Mouse (Mus musculus): ENCODE results near the gene Tube1. TPM values are rescaled to one million over a fixed set of nuclear protein-coding genes. Genes with fewer than 3 reads are reported as not detected.

Gene Tube1
- polyA plus RNA-seq, 1 experiment from 2014 or later, result 14.4 TPM

- H3K36me3 ChIP-seq, result peaks cover 45% of the 10 kb centered on the region
- no peaks in the 10 kb centered on the region for H3K4me1 ChIP-seq
Measured at GRCm38 (mm10) chr10:39141401-39141800, 7.6 kb downstream of the Tube1 start.

GRCm38 (mm10) chr10:39142216-39142615 lies 8.4 kb downstream of the Tube1 start:
- no peak overlapping the region for H3K9ac ChIP-seq
- no peak overlapping the region for H3K4me2 ChIP-seq (replicated peaks)
- no peaks in the 10 kb centered on the region for H3K9me3 ChIP-seq (replicated peaks)
- 69% methylated on average over 12 of the region's 12 CpGs for WGBS
- peak; percentile 50; the same call in 1 of the 2 replicates for ATAC-seq (ENCODE audit: low FRiP score)
- no peaks in the 10 kb centered on the region for H3K4me1 ChIP-seq
- no peak overlapping the region for H3K4me3 ChIP-seq
- H3K36me3 ChIP-seq, result peaks cover 46% of the 10 kb centered on the region
- H3K27ac ChIP-seq, result no peak overlapping the region
- H3K27me3 ChIP-seq, result no peaks in the 10 kb centered on the region

More at GRCm38 (mm10) chr10:39141401-39141800, 7.6 kb downstream of the Tube1 start:
- WGBS, result 88% methylated on average over 2 of the region's 2 CpGs
- Histone ChIP-seq H3K27me3 (no peaks in the 10 kb centered on the region), H3K4me3 (no peak overlapping the region), H3K9ac (no peak overlapping the region), H3K27ac (no peak overlapping the region), H3K4me2 (replicated peaks) (no peak overlapping the region), H3K9me3 (replicated peaks) (no peaks in the 10 kb centered on the region)
- ATAC-seq (ENCODE audit: low FRiP score), result no peak

GRCm38 (mm10) chr10:39156719-39157118 lies 22.9 kb downstream of the Tube1 start:
- Histone ChIP-seq H3K4me2 (replicated peaks) (no peak overlapping the region), H3K36me3 (no peaks in the 10 kb centered on the region), H3K4me1 (0 out of 2 replicates have a peak, but pooled peaks cover 2% of the 10 kb centered on the region), H3K9ac (no peak overlapping the region), H3K9me3 (replicated peaks) (no peaks in the 10 kb centered on the region), H3K27me3 (no peaks in the 10 kb centered on the region), H3K4me3 (no peak overlapping the region), H3K27ac (no peak overlapping the region)
- ATAC-seq (ENCODE audit: low FRiP score), result no peak
- 87% methylated on average over 5 of the region's 5 CpGs for WGBS

GRCm38 (mm10) chr10:39157321-39157720 lies 23.5 kb downstream of the Tube1 start:
- no peak overlapping the region for H3K9ac ChIP-seq
- no peaks in the 10 kb centered on the region for H3K27me3 ChIP-seq
- ATAC-seq (ENCODE audit: low FRiP score), result no peak

GRCm38 (mm10) chr10:39158306-39158705 lies 24.5 kb downstream of the Tube1 start:
- Histone ChIP-seq H3K4me2 (replicated peaks) (no peak overlapping the region), H3K4me1 (0 out of 2 replicates have a peak, but pooled peaks cover 2% of the 10 kb centered on the region), H3K27me3 (no peaks in the 10 kb centered on the region), H3K27ac (no peak overlapping the region), H3K9me3 (replicated peaks) (no peaks in the 10 kb centered on the region), H3K36me3 (no peaks in the 10 kb centered on the region), H3K4me3 (no peak overlapping the region), H3K9ac (no peak overlapping the region)
- WGBS, result 56% methylated on average over 12 of the region's 12 CpGs
- no peak for ATAC-seq (ENCODE audit: low FRiP score)

More at GRCm38 (mm10) chr10:39157321-39157720, 23.5 kb downstream of the Tube1 start:
- Histone ChIP-seq H3K27ac (no peak overlapping the region), H3K4me2 (replicated peaks) (no peak overlapping the region), H3K36me3 (no peaks in the 10 kb centered on the region), H3K9me3 (replicated peaks) (no peaks in the 10 kb centered on the region), H3K4me3 (no peak overlapping the region), H3K4me1 (no peaks in the 10 kb centered on the region)
- WGBS, result 97% methylated on average over 1 of the region's 1 CpGs

GRCm38 (mm10) chr10:39161406-39161805 lies 27.6 kb downstream of the Tube1 start:
- no peaks in the 10 kb centered on the region for H3K9me3 ChIP-seq (replicated peaks)
- no peak for ATAC-seq (ENCODE audit: low FRiP score)
- H3K27ac ChIP-seq, result no peak overlapping the region
- H3K4me1 ChIP-seq, result 0 out of 2 replicates have a peak, but pooled peaks cover 10% of the 10 kb centered on the region
- no peaks in the 10 kb centered on the region for H3K36me3 ChIP-seq
- no peak overlapping the region for H3K4me2 ChIP-seq (replicated peaks)
- H3K27me3 ChIP-seq, result no peaks in the 10 kb centered on the region
- no peak overlapping the region for H3K4me3 ChIP-seq
- 92% methylated on average over 1 of the region's 1 CpGs for WGBS
- H3K9ac ChIP-seq, result no peak overlapping the region

- Histone ChIP-seq H3K9ac (no peak overlapping the region), H3K4me1 (0 out of 2 replicates have a peak, but pooled peaks cover 10% of the 10 kb centered on the region), H3K9me3 (replicated peaks) (no peaks in the 10 kb centered on the region), H3K27ac (no peak overlapping the region), H3K4me2 (replicated peaks) (no peak overlapping the region), H3K27me3 (0 out of 2 replicates have a peak, but pooled peaks cover 2% of the 10 kb centered on the region), H3K4me3 (no peak overlapping the region), H3K36me3 (no peaks in the 10 kb centered on the region)
- 38% methylated on average over 18 of the region's 18 CpGs for WGBS
- no peak for ATAC-seq (ENCODE audit: low FRiP score)
Measured at GRCm38 (mm10) chr10:39162666-39163484, 29.1 kb downstream of the Tube1 start.

GRCm38 (mm10) chr10:39163694-39164093 lies 29.9 kb downstream of the Tube1 start, which contains the start of gene Ccn6:
Gene Ccn6 (minus strand): TSS chr10:39163794.
- Histone ChIP-seq H3K4me3 (no peak within 1 kb of the TSS), H3K27ac (no peak within 1 kb of the TSS), H3K27me3 (0 out of 2 replicates have a peak, but pooled peaks cover 2% of the 10 kb centered on the region), H3K9ac (no peak within 1 kb of the TSS), H3K9me3 (replicated peaks) (no peaks in the 10 kb centered on the region), H3K4me1 (0 out of 2 replicates have a peak, but pooled peaks cover 10% of the 10 kb centered on the region), H3K4me2 (replicated peaks) (no peak within 1 kb of the TSS), H3K36me3 (no peaks in the 10 kb centered on the region)
- WGBS, result 88% methylated on average over 10 of the region's 10 CpGs
- ATAC-seq (ENCODE audit: low FRiP score), result no peak

- WGBS, result 38% methylated on average over 11 of the region's 11 CpGs
- Histone ChIP-seq H3K9ac (no peak overlapping the region), H3K9me3 (replicated peaks) (no peaks in the 10 kb centered on the region), H3K4me3 (peak overlapping the region; percentile 18), H3K4me2 (replicated peaks) (peak overlapping the region; percentile 41), H3K27ac (peak overlapping the region; percentile 68), H3K27me3 (0 out of 2 replicates have a peak, but pooled peaks cover 2% of the 10 kb centered on the region), H3K4me1 (peaks cover 12% of the 10 kb centered on the region), H3K36me3 (no peaks in the 10 kb centered on the region)
- ATAC-seq (ENCODE audit: low FRiP score), result peak; percentile 5; the same call in 1 of the 2 replicates
Measured at GRCm38 (mm10) chr10:39165632-39166115, 31.9 kb downstream of the Tube1 start.

- H3K4me2 ChIP-seq (replicated peaks), result no peak overlapping the region
- 78% methylated on average over 11 of the region's 11 CpGs for WGBS
- ATAC-seq (ENCODE audit: low FRiP score), result no peak
Measured at GRCm38 (mm10) chr10:39167611-39168010, 33.8 kb downstream of the Tube1 start.

GRCm38 (mm10) chr10:39169642-39170041 lies 35.9 kb downstream of the Tube1 start:
- Histone ChIP-seq H3K36me3 (no peaks in the 10 kb centered on the region), H3K9me3 (replicated peaks) (no peaks in the 10 kb centered on the region), H3K9ac (no peak overlapping the region), H3K27me3 (0 out of 2 replicates have a peak, but pooled peaks cover 2% of the 10 kb centered on the region), H3K4me1 (peaks cover 28% of the 10 kb centered on the region), H3K4me3 (no peak overlapping the region), H3K27ac (no peak overlapping the region), H3K4me2 (replicated peaks) (peak overlapping the region; percentile 33; the same call in 1 of the 2 replicates)
- WGBS, result 50% methylated on average over 9 of the region's 9 CpGs
- no peak for ATAC-seq (ENCODE audit: low FRiP score)

More at GRCm38 (mm10) chr10:39167611-39168010, 33.8 kb downstream of the Tube1 start:
- Histone ChIP-seq H3K9me3 (replicated peaks) (no peaks in the 10 kb centered on the region), H3K4me3 (no peak overlapping the region), H3K36me3 (no peaks in the 10 kb centered on the region), H3K27ac (no peak overlapping the region), H3K27me3 (0 out of 2 replicates have a peak, but pooled peaks cover 2% of the 10 kb centered on the region), H3K4me1 (peaks cover 21% of the 10 kb centered on the region), H3K9ac (no peak overlapping the region)

GRCm38 (mm10) chr10:39170181-39170580 lies 36.4 kb downstream of the Tube1 start:
- 10% methylated on average over 8 of the region's 8 CpGs for WGBS
- Histone ChIP-seq H3K27ac (no peak overlapping the region), H3K27me3 (0 out of 2 replicates have a peak, but pooled peaks cover 2% of the 10 kb centered on the region), H3K9ac (no peak overlapping the region), H3K9me3 (replicated peaks) (no peaks in the 10 kb centered on the region), H3K4me1 (peaks cover 28% of the 10 kb centered on the region), H3K4me3 (no peak overlapping the region), H3K4me2 (replicated peaks) (peak overlapping the region; percentile 33), H3K36me3 (no peaks in the 10 kb centered on the region)
- no peak for ATAC-seq (ENCODE audit: low FRiP score)

Measured in hindbrain, embryonic 12.5 days (tissue).